Mouse (Mus musculus): ENCODE results near the gene Pidd1. TPM values are rescaled to one million over a fixed set of nuclear protein-coding genes. Genes with fewer than 3 reads are reported as not detected.

Gene Pidd1
- polyA plus RNA-seq, 1 experiment from 2014 or later: 12.0 TPM

GRCm38 (mm10) chr7:141426948-141427730 is 16.7 kb downstream of the Pidd1 start:
- no peak for ATAC-seq (ENCODE audit: insufficient number of reproducible peaks, low FRiP score)
- 78% methylated on average over 12 of the region's 12 CpGs for WGBS

GRCm38 (mm10) chr7:141423811-141424210 is 20.0 kb downstream of the Pidd1 start:
- Histone ChIP-seq H3K27ac (ENCODE audit: poor library complexity, severe bottlenecking) (no peak overlapping the region), H3K27me3 (replicated peaks) (peaks cover under 1% of the 10 kb centered on the region), H3K9ac (no peak overlapping the region), H3K4me3 (no peak overlapping the region), H3K4me2 (no peak overlapping the region), H3K9me3 (replicated peaks) (no peaks in the 10 kb centered on the region), H3K36me3 (no peaks in the 10 kb centered on the region), H3K4me1 (replicated peaks) (peaks cover 8% of the 10 kb centered on the region)
- ATAC-seq (ENCODE audit: insufficient number of reproducible peaks, low FRiP score): no peak
- WGBS: 63% methylated on average over 4 of the region's 4 CpGs

More at GRCm38 (mm10) chr7:141426948-141427730, 16.7 kb downstream of the Pidd1 start:
- Histone ChIP-seq H3K4me1 (replicated peaks) (peaks cover 27% of the 10 kb centered on the region), H3K27me3 (replicated peaks) (no peaks in the 10 kb centered on the region; the same call in none of the 2 replicates), H3K9ac (no peak overlapping the region), H3K27ac (ENCODE audit: poor library complexity, severe bottlenecking) (no peak overlapping the region), H3K4me3 (no peak overlapping the region), H3K4me2 (no peak overlapping the region), H3K9me3 (replicated peaks) (no peaks in the 10 kb centered on the region), H3K36me3 (peaks cover 19% of the 10 kb centered on the region)

DNA sequence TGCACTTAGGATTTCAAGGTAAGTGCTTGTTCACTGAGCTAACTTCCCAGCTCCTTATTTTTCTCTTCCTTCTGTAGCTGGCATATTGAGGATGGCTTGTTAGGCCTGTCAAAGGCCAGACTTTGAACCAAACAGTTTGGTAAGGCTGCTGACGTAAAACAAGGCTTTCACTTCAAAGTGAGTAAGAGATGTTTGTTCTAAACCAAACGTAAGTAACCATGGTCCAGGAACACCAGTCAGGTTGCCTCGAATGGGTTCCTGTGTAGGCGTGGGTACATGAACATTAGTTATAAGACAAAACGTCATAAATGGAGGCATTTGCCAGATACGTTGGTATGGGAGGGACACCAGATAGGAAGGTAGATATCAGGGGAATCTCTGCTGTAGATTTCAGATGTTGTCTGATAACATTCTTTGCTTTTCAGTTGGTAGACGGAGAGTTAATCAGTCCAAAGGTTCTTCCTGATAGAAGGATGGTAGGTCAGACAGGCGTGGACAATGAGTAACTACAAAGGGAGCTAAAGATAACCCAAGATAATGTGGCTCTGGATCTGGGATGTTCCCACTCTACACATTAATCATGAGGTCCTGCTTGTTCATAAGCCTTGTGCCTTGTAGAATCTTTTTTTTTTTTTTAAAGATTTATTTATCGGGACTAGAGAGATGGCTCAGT is 23.7 kb downstream of the Pidd1 start:
- no peak overlapping the region for H3K4me3 ChIP-seq
- H3K9ac ChIP-seq: no peak overlapping the region
- H3K4me1 ChIP-seq (replicated peaks): no peaks in the 10 kb centered on the region
- ATAC-seq (ENCODE audit: insufficient number of reproducible peaks, low FRiP score): no peak
- H3K27ac ChIP-seq (ENCODE audit: poor library complexity, severe bottlenecking): no peak overlapping the region
- no peak overlapping the region for H3K4me2 ChIP-seq
- H3K36me3 ChIP-seq: no peaks in the 10 kb centered on the region
- H3K27me3 ChIP-seq (replicated peaks): peaks cover 7% of the 10 kb centered on the region; the same call in 1 of the 2 replicates
- WGBS: 66% methylated on average over 9 of the region's 9 CpGs
- H3K9me3 ChIP-seq (replicated peaks): no peaks in the 10 kb centered on the region

DNA sequence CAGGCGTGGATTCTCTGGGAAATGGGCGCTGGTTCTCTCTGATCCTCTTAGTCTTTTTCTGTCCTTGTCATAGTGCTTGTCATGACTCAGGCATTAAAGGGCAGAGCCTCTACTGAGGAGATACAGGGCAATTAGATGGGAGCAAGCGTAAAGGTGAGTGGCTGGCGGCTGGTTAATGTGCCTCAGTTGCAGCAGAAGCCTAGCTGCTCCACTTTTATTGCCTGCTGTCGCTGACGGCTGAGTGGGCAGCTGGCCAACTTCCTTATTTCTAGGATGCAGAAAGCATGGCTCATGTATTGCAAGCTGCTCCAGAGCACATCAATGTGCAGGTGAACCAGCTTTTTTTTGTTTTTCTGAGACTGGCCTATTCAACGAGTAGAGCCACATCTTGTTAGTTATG is 24.9 kb downstream of the Pidd1 start:
- H3K36me3 ChIP-seq: no peaks in the 10 kb centered on the region
- H3K27ac ChIP-seq (ENCODE audit: poor library complexity, severe bottlenecking): no peak overlapping the region
- H3K27me3 ChIP-seq (replicated peaks): 0 out of 2 replicates have a peak, but pooled peaks cover 7% of the 10 kb centered on the region
- no peak for ATAC-seq (ENCODE audit: insufficient number of reproducible peaks, low FRiP score)
- no peak overlapping the region for H3K4me3 ChIP-seq
- H3K4me2 ChIP-seq: no peak overlapping the region
- H3K9me3 ChIP-seq (replicated peaks): no peaks in the 10 kb centered on the region
- no peaks in the 10 kb centered on the region for H3K4me1 ChIP-seq (replicated peaks)
- 66% methylated on average over 7 of the region's 7 CpGs for WGBS
- H3K9ac ChIP-seq: no peak overlapping the region

GRCm38 (mm10) chr7:141417731-141418681 is 25.8 kb downstream of the Pidd1 start:
- no peaks in the 10 kb centered on the region for H3K9me3 ChIP-seq (replicated peaks)
- H3K4me3 ChIP-seq: no peak overlapping the region
- peaks cover 4% of the 10 kb centered on the region for H3K4me1 ChIP-seq (replicated peaks)
- 0 out of 2 replicates have a peak, but pooled peaks cover 7% of the 10 kb centered on the region for H3K27me3 ChIP-seq (replicated peaks)
- H3K36me3 ChIP-seq: no peaks in the 10 kb centered on the region
- WGBS: 60% methylated on average over 8 of the region's 8 CpGs
- H3K4me2 ChIP-seq: no peak overlapping the region
- ATAC-seq (ENCODE audit: insufficient number of reproducible peaks, low FRiP score): no peak
- H3K9ac ChIP-seq: no peak overlapping the region
- H3K27ac ChIP-seq (ENCODE audit: poor library complexity, severe bottlenecking): no peak overlapping the region

DNA sequence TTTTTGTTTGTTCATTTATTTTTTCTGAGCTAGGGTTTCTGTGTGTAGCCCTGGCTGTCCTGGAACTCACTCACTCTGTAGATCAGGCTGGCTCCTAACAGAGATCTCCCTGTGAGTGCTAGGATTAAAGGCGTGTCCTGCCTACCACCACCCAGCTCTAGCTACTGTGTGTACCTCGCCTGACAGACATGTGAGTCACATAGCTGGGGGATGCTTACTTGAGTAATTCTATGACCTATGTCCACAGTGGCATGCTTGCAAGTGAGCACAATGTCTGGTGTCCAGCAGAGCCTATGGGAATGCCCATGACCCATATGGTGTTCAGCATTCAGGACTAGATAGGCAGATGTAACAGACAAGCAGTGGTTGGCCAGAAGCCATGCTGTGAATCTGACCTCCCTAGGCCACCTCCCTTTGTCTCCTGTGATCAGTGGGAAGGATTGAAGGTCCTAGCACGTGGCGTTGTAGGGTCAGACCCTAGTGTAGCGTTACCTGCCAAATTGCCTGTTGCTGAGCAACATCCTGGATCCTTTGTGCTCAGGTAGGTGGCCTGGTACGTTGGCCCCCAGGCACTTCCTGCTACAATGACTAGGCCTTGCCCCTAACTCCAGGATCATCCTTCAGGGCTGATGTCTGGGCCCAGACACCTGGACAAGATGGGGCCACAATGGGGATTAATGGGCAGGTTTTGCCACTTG is 27.5 kb downstream of the Pidd1 start:
- Histone ChIP-seq H3K4me3 (no peak overlapping the region), H3K27ac (ENCODE audit: poor library complexity, severe bottlenecking) (no peak overlapping the region), H3K4me1 (replicated peaks) (peaks cover 7% of the 10 kb centered on the region), H3K4me2 (no peak overlapping the region), H3K36me3 (no peaks in the 10 kb centered on the region), H3K27me3 (replicated peaks) (0 out of 2 replicates have a peak, but pooled peaks cover 7% of the 10 kb centered on the region), H3K9me3 (replicated peaks) (no peaks in the 10 kb centered on the region), H3K9ac (no peak overlapping the region)
- no peak for ATAC-seq (ENCODE audit: insufficient number of reproducible peaks, low FRiP score)
- WGBS: 79% methylated on average over 6 of the region's 6 CpGs

DNA sequence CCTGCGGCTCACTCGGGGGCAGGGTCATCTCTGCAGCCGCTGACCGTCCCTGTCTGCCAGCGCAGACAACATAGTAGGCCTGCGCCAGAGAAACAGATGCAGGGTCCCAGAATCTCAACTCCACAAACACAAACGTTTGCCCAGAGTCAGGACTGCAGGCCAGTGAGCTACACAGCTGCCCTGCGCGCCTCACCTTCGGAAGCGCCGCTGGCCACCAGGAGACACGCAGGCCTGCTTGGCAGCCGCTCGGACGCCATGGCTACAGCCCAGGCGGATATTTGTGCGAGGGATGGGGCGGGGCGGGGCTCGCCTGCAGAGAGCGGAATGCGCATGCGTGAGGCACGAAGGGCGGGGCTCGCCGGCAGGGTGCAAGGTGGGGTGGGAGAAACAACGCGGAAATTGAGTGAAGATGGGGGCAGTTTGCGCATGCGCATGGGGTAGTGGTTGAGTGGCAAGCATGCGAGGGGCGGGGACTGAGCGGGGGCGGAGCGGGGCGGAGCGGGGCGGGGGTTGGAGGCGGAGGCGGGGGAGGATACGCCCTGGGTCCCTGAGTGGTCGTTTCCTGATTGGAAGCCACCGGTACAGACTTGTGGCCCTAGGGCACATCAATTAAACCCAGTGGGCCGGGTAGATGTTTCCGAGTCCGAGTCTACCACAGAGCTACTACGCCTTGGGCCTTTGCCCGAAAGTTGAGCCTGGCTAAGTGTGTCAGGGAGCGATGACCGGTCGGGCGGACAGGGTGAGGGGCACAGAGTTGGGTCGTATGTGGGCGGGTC is 29.8 kb downstream of the Pidd1 start, which contains the start of gene Gatd1:
TSS of gene Gatd1 (minus strand) at position 328 of the 776 bp plus-strand sequence.
- WGBS: under 1% methylated on average over 52 of the region's 56 CpGs
- peak; percentile 96 for ATAC-seq (ENCODE audit: insufficient number of reproducible peaks, low FRiP score)

DNA sequence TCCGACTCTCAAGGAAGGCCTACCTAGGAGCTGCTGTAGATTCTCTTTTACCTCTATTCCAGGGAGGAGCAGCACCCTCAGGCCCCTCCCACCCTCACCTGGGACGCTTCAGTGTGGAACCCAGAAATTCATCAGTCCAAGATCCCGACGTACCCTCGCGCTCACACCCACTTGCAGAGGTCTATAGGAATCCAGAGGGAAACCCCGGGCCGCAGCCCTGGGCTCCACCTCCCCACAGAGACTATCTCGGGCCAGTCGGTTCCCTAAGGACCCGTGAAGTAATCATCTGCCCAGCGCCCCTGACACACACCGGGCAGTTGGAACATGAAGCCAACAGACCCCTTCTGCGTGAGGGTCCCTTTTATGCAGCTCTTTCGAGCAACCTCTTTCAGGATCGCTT is 30.5 kb downstream of the Pidd1 start:
- WGBS: 3% methylated on average over 16 of the region's 16 CpGs
- H3K36me3 ChIP-seq: peaks cover 22% of the 10 kb centered on the region

More for the DNA sequence above, 29.8 kb downstream of the Pidd1 start, which contains the start of gene Gatd1:
- Histone ChIP-seq H3K4me3 (peak within 1 kb of the TSS; percentile 75), H3K9ac (peak within 1 kb of the TSS; percentile 85), H3K4me1 (replicated peaks) (peaks cover 11% of the 10 kb centered on the region), H3K27ac (ENCODE audit: poor library complexity, severe bottlenecking) (peak within 1 kb of the TSS; percentile 80), H3K27me3 (replicated peaks) (0 out of 2 replicates have a peak, but pooled peaks cover 7% of the 10 kb centered on the region), H3K36me3 (peaks cover 17% of the 10 kb centered on the region), H3K9me3 (replicated peaks) (no peaks in the 10 kb centered on the region), H3K4me2 (peak within 1 kb of the TSS; percentile 89)

GRCm38 (mm10) chr7:141411667-141412066 is 32.2 kb downstream of the Pidd1 start:
- Histone ChIP-seq H3K4me2 (no peak overlapping the region), H3K4me1 (replicated peaks) (peaks cover 12% of the 10 kb centered on the region), H3K9ac (no peak overlapping the region), H3K27me3 (replicated peaks) (no peaks in the 10 kb centered on the region), H3K36me3 (peaks cover 31% of the 10 kb centered on the region), H3K27ac (ENCODE audit: poor library complexity, severe bottlenecking) (no peak overlapping the region), H3K9me3 (replicated peaks) (no peaks in the 10 kb centered on the region), H3K4me3 (no peak overlapping the region)
- no peak for ATAC-seq (ENCODE audit: insufficient number of reproducible peaks, low FRiP score)
- WGBS: 95% methylated on average over 1 of the region's 1 CpGs

More for the DNA sequence above, 30.5 kb downstream of the Pidd1 start:
- H3K27ac ChIP-seq (ENCODE audit: poor library complexity, severe bottlenecking): peak overlapping the region; percentile 80
- 0 out of 2 replicates have a peak, but pooled peaks cover 4% of the 10 kb centered on the region for H3K27me3 ChIP-seq (replicated peaks)
- H3K9me3 ChIP-seq (replicated peaks): no peaks in the 10 kb centered on the region
- H3K4me1 ChIP-seq (replicated peaks): peaks cover 12% of the 10 kb centered on the region
- ATAC-seq (ENCODE audit: insufficient number of reproducible peaks, low FRiP score): peak; percentile 9; the same call in 1 of the 2 replicates
- H3K4me2 ChIP-seq: peak overlapping the region; percentile 89
- H3K4me3 ChIP-seq: peak overlapping the region; percentile 75
- H3K9ac ChIP-seq: peak overlapping the region; percentile 85

All from heart, embryonic 12.5 days (tissue).